Mouse (Mus musculus): ENCODE measurements around the gene Tmem106c.

GRCm38 (mm10) chr15:97963989-97964835, at the start of gene Tmem106c:
- TF ChIP-seq CTCF (IDR thresholded peaks at IDR 0.05; ENCODE audit: low read depth) = peak; percentile 91
- TF ChIP-seq EP300 (optimal IDR thresholded peaks at IDR 0.05) = no peak
